Mouse (Mus musculus): ENCODE measurements at regions not wholly inside any gene's neighbourhood (a gene's known extent, or its start where the extent isn't known, plus 50 kb on each side); places are given as distances from the start of the nearest gene placed in this dataset.

DNA sequence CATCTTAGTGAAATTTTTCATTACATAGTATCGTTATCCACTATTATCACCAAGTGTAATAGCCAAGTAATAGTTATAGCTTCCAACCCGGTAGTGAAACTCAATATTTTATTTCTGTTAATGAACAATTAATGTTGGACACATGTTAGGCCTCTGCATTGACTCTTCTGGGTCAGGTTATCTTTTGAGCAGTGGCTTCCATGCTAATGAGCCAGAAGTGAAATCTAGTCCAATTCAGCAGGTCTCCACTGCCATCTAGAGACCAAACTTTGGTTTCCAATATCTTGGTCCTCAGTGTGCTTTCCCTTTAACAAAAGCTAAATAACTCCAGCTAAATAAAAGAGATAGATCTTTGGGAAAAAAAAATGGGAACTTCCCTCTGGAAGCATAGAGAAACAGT is 258.9 kb upstream of the Aldoart1 start:
- peak in 1 of 2 experiments; percentile 2 for DNase-seq
